Comparison of ENCODE assay signal across 23 mouse cellular contexts in genomic region chr1:12410524-12410886, GRCm38 (mm10).
A peak's percentile ranks its signal among the peaks of the same experiment; 100 is the strongest.
DNase-seq lines count a peak whose midpoint lies in the region; ATAC-seq lines count a peak whose summit lies in the region.
"Had no signal": no experiment of that assay in that cellular context is flagged by ENCODE, and none has a peak within 500 bp of the region (broad histone marks: within the 10 kb centered on the region; RNA-seq: fewer than 3 reads in every experiment).

No protein-coding gene starts in this region.

- H3K27ac ChIP-seq in forebrain, embryonic 12.5 days: no peak overlapping the region
- no peak overlapping the region for H3K27ac ChIP-seq in forebrain, embryonic 11.5 days (ENCODE audit: low read depth, low read length)
- no peak overlapping the region for H3K27ac ChIP-seq in forebrain, embryonic 16.5 days (ENCODE audit: low read length)
- H3K27ac ChIP-seq in neural tube, embryonic 13.5 days (replicated peaks): no peak overlapping the region
- H3K27ac ChIP-seq: heart, embryonic 15.5 days; limb, embryonic 12.5 days; liver, embryonic 13.5 days had no signal

- DNase-seq in forebrain, embryonic 11.5 days (ENCODE audit: low spot score): no peak
- peak; percentile 13 for DNase-seq in left cerebral cortex, postnatal 4 days
- DNase-seq in left cerebral cortex, postnatal 25 days (ENCODE audit: low spot score in 2 of 2): no peak
- no peak for DNase-seq in spleen, postnatal 36 days (ENCODE audit: low spot score in 2 of 2)
- no peak for DNase-seq in frontal cortex, postnatal 25 days (ENCODE audit: low spot score in 2 of 2)
- DNase-seq: adrenal gland, postnatal 10 days; cerebellum, postnatal 25 days; embryo, embryonic 11 days; gastrocnemius, postnatal 36 days; kidney, adult 11 months; layer of hippocampus, adult 9-11 months; liver, embryonic 13.5 days; lung, embryonic 14.5 days; lung, postnatal 36 days; right cerebral cortex, adult 18-20 months; thymus, postnatal 36 days had no signal

- no peaks in the 10 kb centered on the region for H3K36me3 ChIP-seq in forebrain, embryonic 12.5 days (replicated peaks)
- H3K36me3 ChIP-seq in forebrain, embryonic 11.5 days (ENCODE audit: control insufficient read depth, insufficient read depth, low read length): no peaks in the 10 kb centered on the region
- H3K36me3 ChIP-seq in forebrain, embryonic 16.5 days (ENCODE audit: control insufficient read depth, insufficient read depth): no peaks in the 10 kb centered on the region
- no peaks in the 10 kb centered on the region for H3K36me3 ChIP-seq in neural tube, embryonic 13.5 days
- H3K36me3 ChIP-seq: G1E; heart, embryonic 15.5 days; limb, embryonic 12.5 days; liver, embryonic 13.5 days had no signal

- H3K4me1 ChIP-seq in forebrain, embryonic 12.5 days: no peaks in the 10 kb centered on the region
- no peaks in the 10 kb centered on the region for H3K4me1 ChIP-seq in forebrain, embryonic 11.5 days (replicated peaks; ENCODE audit: control insufficient read depth, insufficient read depth, low read length)
- no peaks in the 10 kb centered on the region for H3K4me1 ChIP-seq in forebrain, embryonic 16.5 days (replicated peaks; ENCODE audit: control insufficient read depth, insufficient read depth, low read length)
- H3K4me1 ChIP-seq in neural tube, embryonic 13.5 days (replicated peaks): no peaks in the 10 kb centered on the region
- H3K4me1 ChIP-seq: limb, embryonic 12.5 days; liver, embryonic 13.5 days had no signal

- H3K4me3 ChIP-seq in forebrain, embryonic 12.5 days (replicated peaks): no peak overlapping the region
- H3K4me3 ChIP-seq in forebrain, embryonic 11.5 days (ENCODE audit: low read depth, low read length): no peak overlapping the region
- H3K4me3 ChIP-seq in forebrain, embryonic 16.5 days (replicated peaks; ENCODE audit: low read length): no peak overlapping the region
- H3K4me3 ChIP-seq in neural tube, embryonic 13.5 days: no peak overlapping the region
- H3K4me3 ChIP-seq: heart, embryonic 15.5 days; limb, embryonic 12.5 days; liver, embryonic 13.5 days had no signal

- no peak overlapping the region for H3K4me2 ChIP-seq in forebrain, embryonic 12.5 days
- H3K4me2 ChIP-seq in forebrain, embryonic 11.5 days (ENCODE audit: low read depth, low read length, severe bottlenecking): no peak overlapping the region
- H3K4me2 ChIP-seq in forebrain, embryonic 16.5 days (ENCODE audit: low read length): no peak overlapping the region
- H3K4me2 ChIP-seq in neural tube, embryonic 13.5 days: no peak overlapping the region
- H3K4me2 ChIP-seq: heart, embryonic 15.5 days; limb, embryonic 12.5 days; liver, embryonic 13.5 days; lung, embryonic 14.5 days had no signal

- no peak overlapping the region for H3K9ac ChIP-seq in forebrain, embryonic 12.5 days
- H3K9ac ChIP-seq in forebrain, embryonic 11.5 days (ENCODE audit: low read length): no peak overlapping the region
- H3K9ac ChIP-seq in forebrain, embryonic 16.5 days (replicated peaks; ENCODE audit: low read depth, low read length): no peak overlapping the region
- H3K9ac ChIP-seq in neural tube, embryonic 13.5 days: no peak overlapping the region
- H3K9ac ChIP-seq: heart, embryonic 15.5 days; limb, embryonic 12.5 days; liver, embryonic 13.5 days; lung, embryonic 14.5 days had no signal

- peak; percentile 37; the same call in 1 of the 2 replicates for ATAC-seq in forebrain, embryonic 12.5 days (ENCODE audit: low FRiP score)
- no peak for ATAC-seq in forebrain, embryonic 11.5 days (replicated peaks; ENCODE audit: low FRiP score)
- ATAC-seq in forebrain, embryonic 16.5 days: peak; percentile 69
- peak; percentile 74; the same call in 1 of the 2 replicates for ATAC-seq in neural tube, embryonic 13.5 days (ENCODE audit: low read depth)
- ATAC-seq: activated CD4-positive, CD25-positive, alpha-beta regulatory T cell, adult 4 months had no signal

- no peaks in the 10 kb centered on the region for H3K9me3 ChIP-seq in forebrain, embryonic 12.5 days
- H3K9me3 ChIP-seq in forebrain, embryonic 11.5 days (ENCODE audit: control insufficient read depth, low read length): no peaks in the 10 kb centered on the region
- H3K9me3 ChIP-seq in forebrain, embryonic 16.5 days (ENCODE audit: control insufficient read depth, low read length): no peaks in the 10 kb centered on the region
- H3K9me3 ChIP-seq in neural tube, embryonic 13.5 days: no peaks in the 10 kb centered on the region
- H3K9me3 ChIP-seq: G1E; heart, embryonic 15.5 days; limb, embryonic 12.5 days; liver, embryonic 13.5 days had no signal

- intact Hi-C loops in left cerebral cortex, postnatal 4 days (cut with DNase I): no loop called here
- intact Hi-C loops in left cerebral cortex, postnatal 25 days (cut with DNase I): no loop called here

- H3K27me3 ChIP-seq in forebrain, embryonic 12.5 days: peaks cover 19% of the 10 kb centered on the region
- no peaks in the 10 kb centered on the region for H3K27me3 ChIP-seq in forebrain, embryonic 11.5 days (ENCODE audit: control insufficient read depth, insufficient read depth, low read length)
- H3K27me3 ChIP-seq in forebrain, embryonic 16.5 days (replicated peaks; ENCODE audit: control insufficient read depth, insufficient read depth, low read length): peaks cover 35% of the 10 kb centered on the region
- no peaks in the 10 kb centered on the region for H3K27me3 ChIP-seq in neural tube, embryonic 13.5 days
- H3K27me3 ChIP-seq: heart, embryonic 15.5 days; limb, embryonic 12.5 days; liver, embryonic 13.5 days had no signal
